Mouse (Mus musculus) MEL (cell line): ENCODE measurements at regions not wholly inside any gene's neighbourhood (a gene's known extent, or its start where the extent isn't known, plus 50 kb on each side); places are given as distances from the start of the nearest gene placed in this dataset.

Experiments
- DNase-seq: peaks from one replicate; pipeline ENCODE4 v3.0.0; 2011; ENCODE audit warnings: low read depth, low spot score
- H3K27ac ChIP-seq: 2 replicates; pipeline ENCODE4 v1.5.1; 2012; ENCODE audit warnings: low read depth, mild to moderate bottlenecking, control low read depth, low read length, moderate library complexity; ENCODE audit not compliant: control insufficient read depth
- H3K27me3 ChIP-seq, 2 experiments: fragments of 150-350 bp in 1 of 2; sonication (generic) in 1 of 2; 2 replicates each; pipeline ENCODE4 v1.6.1; 2012; ENCODE audit warnings: low read length in 2 of 2, mild to moderate bottlenecking in 2 of 2, improper control_type of control experiment in 1 of 2, moderate library complexity in 1 of 2; ENCODE audit not compliant: insufficient read depth in 2 of 2, control insufficient read depth in 1 of 2
- H3K36me3 ChIP-seq, 2 experiments: 2 replicates each; pipeline ENCODE4 v1.6.1; 2012 to 2014; ENCODE audit warnings: low read length in 2 of 2, improper control_type of control experiment in 1 of 2, inconsistent platforms in 1 of 2, mild to moderate bottlenecking in 1 of 2; ENCODE audit not compliant: insufficient read depth in 2 of 2, control insufficient read depth in 1 of 2
- H3K4me1 ChIP-seq, 2 experiments: fragments of 150-350 bp in 1 of 2; sonication (generic) in 1 of 2; 2 replicates each; pipeline ENCODE4 v1.6.1; 2012; ENCODE audit warnings: low read length in 2 of 2, improper control_type of control experiment in 1 of 2, mild to moderate bottlenecking in 1 of 2; ENCODE audit not compliant: insufficient read depth in 2 of 2, control insufficient read depth in 1 of 2
- H3K4me3 ChIP-seq, 2 experiments: fragments of 150-350 bp in 1 of 2; sonication (generic) in 1 of 2; 2 replicates each; pipeline ENCODE4 v1.5.1; 2012; ENCODE audit warnings: low read depth in 2 of 2, low read length in 2 of 2, mild to moderate bottlenecking in 2 of 2, moderate library complexity in 2 of 2, control low read depth in 1 of 2, improper control_type of control experiment in 1 of 2; ENCODE audit not compliant: control insufficient read depth in 1 of 2, insufficient read depth in 1 of 2
- H3K79me2 ChIP-seq: 2 replicates; pipeline ENCODE4 v1.6.1; 2012; ENCODE audit warnings: mild to moderate bottlenecking, low read length, moderate library complexity; ENCODE audit not compliant: control insufficient read depth, poor library complexity, insufficient read depth
- H3K9ac ChIP-seq: 2 replicates; pipeline ENCODE4 v1.6.1; 2012; ENCODE audit warnings: low read depth, mild to moderate bottlenecking, control low read depth, low read length, moderate library complexity; ENCODE audit not compliant: control insufficient read depth, poor library complexity, severe bottlenecking
- H3K9me3 ChIP-seq: fragments of 150-350 bp; sonication (generic); replicated peaks from 2 replicates; pipeline ENCODE4 v1.6.1; 2012; ENCODE audit warnings: mild to moderate bottlenecking, low read length, improper control_type of control experiment, moderate library complexity; ENCODE audit not compliant: insufficient read depth
- BHLHE40 ChIP-seq: IDR thresholded peaks from 2 replicates; pipeline ENCODE4 v1.6.1; 2012; ENCODE audit warnings: low read depth, mild to moderate bottlenecking, inconsistent platforms, low read length, improper control_type of control experiment, borderline replicate concordance
- CHD1 ChIP-seq: IDR thresholded peaks from 2 replicates; pipeline ENCODE4 v1.6.1; 2012; ENCODE audit warnings: low read depth, mild to moderate bottlenecking, inconsistent platforms, low read length, improper control_type of control experiment
- CHD2 ChIP-seq: IDR thresholded peaks from 2 replicates; pipeline ENCODE4 v1.6.1; 2011; ENCODE audit warnings: low read length, improper control_type of control experiment
- CTCF ChIP-seq, 3 experiments: IDR thresholded peaks in 2 of 3; conservative IDR thresholded peaks in 1 of 3; 2 replicates each; pipeline ENCODE4 v1.5.1; 2011 to 2012; ENCODE audit warnings: low read length in 3 of 3, low read depth in 2 of 3, mild to moderate bottlenecking in 2 of 3, improper control_type of control experiment in 1 of 3, inconsistent platforms in 1 of 3, mixed read lengths in 1 of 3, moderate library complexity in 1 of 3; ENCODE audit not compliant: control insufficient read depth in 1 of 3, insufficient read depth in 1 of 3, poor library complexity in 1 of 3, severe bottlenecking in 1 of 3
- EP300 ChIP-seq, 2 experiments: IDR thresholded peaks; 2 replicates each; pipeline ENCODE4 v1.6.1; 2011; ENCODE audit warnings: improper control_type of control experiment in 2 of 2, low read length in 2 of 2, low read depth in 1 of 2, mild to moderate bottlenecking in 1 of 2
- ETS1 ChIP-seq: IDR thresholded peaks from 2 replicates; pipeline ENCODE4 v1.6.1; 2012; ENCODE audit warnings: low read depth, mild to moderate bottlenecking, inconsistent platforms, low read length, improper control_type of control experiment, moderate library complexity
- GABPA ChIP-seq: IDR thresholded peaks from 2 replicates; pipeline ENCODE4 v1.6.1; 2012; ENCODE audit warnings: low read depth, mild to moderate bottlenecking, inconsistent platforms, low read length, improper control_type of control experiment, moderate library complexity
- GATA1 ChIP-seq: IDR thresholded peaks from 2 replicates; pipeline ENCODE4 v1.6.1; 2011; ENCODE audit warnings: low read depth, low read length, improper control_type of control experiment
- HCFC1 ChIP-seq: IDR thresholded peaks from 2 replicates; pipeline ENCODE4 v1.6.1; 2012; ENCODE audit warnings: low read depth, mild to moderate bottlenecking, inconsistent platforms, low read length, improper control_type of control experiment, moderate library complexity
- KAT2A ChIP-seq: conservative IDR thresholded peaks from 2 replicates; pipeline ENCODE4 v1.6.1; 2012; ENCODE audit warnings: low read depth, low read length, improper control_type of control experiment, inconsistent platforms
- MAFK ChIP-seq: IDR thresholded peaks from 2 replicates; pipeline ENCODE4 v1.6.1; 2011; ENCODE audit warnings: low read depth, mild to moderate bottlenecking, low read length, improper control_type of control experiment, borderline replicate concordance
- MAX ChIP-seq: IDR thresholded peaks from 2 replicates; pipeline ENCODE4 v1.6.1; 2011; ENCODE audit warnings: low read length, improper control_type of control experiment
- MAZ ChIP-seq: IDR thresholded peaks from 2 replicates; pipeline ENCODE4 v1.6.1; 2012; ENCODE audit warnings: low read depth, mild to moderate bottlenecking, inconsistent platforms, low read length, improper control_type of control experiment
- MXI1 ChIP-seq: IDR thresholded peaks from 2 replicates; pipeline ENCODE4 v1.6.1; 2011; ENCODE audit warnings: mild to moderate bottlenecking, low read depth, low read length, improper control_type of control experiment
- MYB ChIP-seq: IDR thresholded peaks from 2 replicates; pipeline ENCODE4 v1.6.1; 2011; ENCODE audit warnings: mild to moderate bottlenecking, low read depth, low read length, improper control_type of control experiment
- MYC ChIP-seq: IDR thresholded peaks from 2 replicates; pipeline ENCODE4 v1.6.1; 2011; ENCODE audit warnings: low read depth, mild to moderate bottlenecking, low read length, improper control_type of control experiment, moderate library complexity
- POLR2AphosphoS2 ChIP-seq: IDR thresholded peaks from 2 replicates; pipeline ENCODE4 v1.6.1; 2011; ENCODE audit warnings: low read length, improper control_type of control experiment
- POLR2AphosphoS5 ChIP-seq: IDR thresholded peaks from 2 replicates; pipeline ENCODE4 v1.6.1; 2012; ENCODE audit warnings: low read depth, borderline replicate concordance, mild to moderate bottlenecking, inconsistent platforms, low read length, moderate library complexity, mixed read lengths
- RAD21 ChIP-seq: IDR thresholded peaks from 2 replicates; pipeline ENCODE4 v1.6.1; 2011; ENCODE audit warnings: mild to moderate bottlenecking, low read depth, low read length, improper control_type of control experiment
- SIN3A ChIP-seq: IDR thresholded peaks from 2 replicates; pipeline ENCODE4 v1.6.1; 2012; ENCODE audit warnings: low read length, improper control_type of control experiment, inconsistent platforms
- TAL1 ChIP-seq: IDR thresholded peaks from 2 replicates; pipeline ENCODE4 v1.6.1; 2012; ENCODE audit warnings: mild to moderate bottlenecking, inconsistent platforms, low read length, moderate library complexity, mixed read lengths
- TCF12 ChIP-seq: IDR thresholded peaks from 2 replicates; pipeline ENCODE4 v1.6.1; 2014; ENCODE audit warnings: low read depth, mild to moderate bottlenecking, inconsistent platforms, low read length, improper control_type of control experiment, moderate library complexity
- UBTF ChIP-seq: IDR thresholded peaks from 2 replicates; pipeline ENCODE4 v1.6.1; 2012; ENCODE audit warnings: low read depth, mild to moderate bottlenecking, inconsistent platforms, low read length, improper control_type of control experiment, moderate library complexity, borderline replicate concordance; ENCODE audit not compliant: insufficient read depth
- USF1 ChIP-seq: IDR thresholded peaks from 2 replicates; pipeline ENCODE4 v1.6.1; 2014; ENCODE audit warnings: low read depth, mild to moderate bottlenecking, inconsistent platforms, low read length, improper control_type of control experiment, moderate library complexity
- USF2 ChIP-seq, 2 experiments: IDR thresholded peaks; 2 replicates each; pipeline ENCODE4 v1.6.1; 2011 to 2012; ENCODE audit warnings: improper control_type of control experiment in 2 of 2, low read length in 2 of 2, borderline replicate concordance in 1 of 2, inconsistent platforms in 1 of 2, low read depth in 1 of 2, mild to moderate bottlenecking in 1 of 2; ENCODE audit not compliant: insufficient read depth in 1 of 2
- ZC3H11A ChIP-seq: IDR thresholded peaks from 2 replicates; pipeline ENCODE4 v1.6.1; 2012; ENCODE audit warnings: low read depth, mild to moderate bottlenecking, inconsistent platforms, low read length, improper control_type of control experiment
- ZNF384 ChIP-seq: IDR thresholded peaks from 2 replicates; pipeline ENCODE4 v1.6.1; 2012; ENCODE audit warnings: low read depth, mild to moderate bottlenecking, inconsistent platforms, low read length, improper control_type of control experiment

- Histone ChIP-seq H3K9ac (peak overlapping the region; percentile 40; the same call in 1 of the 2 replicates), H3K79me2 (no peaks in the 10 kb centered on the region), H3K4me1 (peaks cover 13 to 40% of the 10 kb centered on the region in 2 experiments), H3K4me3 (no peak overlapping the region), H3K9me3 (no peaks in the 10 kb centered on the region), H3K27me3 (no peaks in the 10 kb centered on the region), H3K36me3 (peaks cover 0 to 39% of the 10 kb centered on the region in 2 experiments; a peak in 2 of 4 replicates), H3K27ac (peak overlapping the region; percentile 75)
- peak; percentile 29 for DNase-seq
- TF ChIP-seq BHLHE40 (no peak), GABPA (no peak), HCFC1 (no peak), POLR2AphosphoS2 (no peak), SIN3A (no peak), MYB (no peak), USF2 (IDR thresholded peaks at IDR 0.05; ENCODE audit: borderline replicate concordance in 1 of 2, insufficient read depth in 1 of 2, low read depth in 1 of 2, low read length in 2 of 2) (no peak), CHD2 (no peak), USF1 (no peak), TCF12 (peak; percentile 80), MXI1 (no peak), ZC3H11A (no peak), MAFK (no peak), MAX (no peak), CHD1 (no peak), ZNF384 (no peak), TAL1 (peak; percentile 70), MAZ (no peak), UBTF (no peak), EP300 (IDR thresholded peaks at IDR 0.05; ENCODE audit: low read depth in 1 of 2, low read length in 2 of 2) (peak; percentile 57 to 79), RAD21 (no peak), MYC (no peak), CTCF (IDR thresholded peaks at IDR 0.05 in 2 of 3, conservative IDR thresholded peaks at IDR 0.05 in 1 of 3; ENCODE audit: control insufficient read depth in 1 of 3, insufficient read depth in 1 of 3, low read depth in 2 of 3, low read length in 3 of 3, poor library complexity in 1 of 3, severe bottlenecking in 1 of 3) (no peak), ETS1 (peak; percentile 42; the same call in 1 of the 2 replicates), POLR2AphosphoS5 (no peak), GATA1 (peak; percentile 68), KAT2A (no peak)
Observed at GRCm38 (mm10) chrX:99552778-99553177, 81.7 kb upstream of the Pja1 start.
